Mouse (Mus musculus) E14TG2a.4 (cell line): ENCODE results near the gene Zranb1.

Experiments used
- CTCF ChIP-seq: conservative IDR thresholded peaks from 2 replicates; pipeline ENCODE4 v1.5.1; 2014; ENCODE audit warnings: low read length
- NANOG ChIP-seq: IDR thresholded peaks from 2 replicates; pipeline ENCODE4 v1.6.1; 2014; ENCODE audit warnings: borderline replicate concordance, low read length, mixed read lengths
- POU5F1 ChIP-seq: IDR thresholded peaks from 2 replicates; pipeline ENCODE4 v1.6.1; 2014; ENCODE audit warnings: low read length, borderline replicate concordance

DNA sequence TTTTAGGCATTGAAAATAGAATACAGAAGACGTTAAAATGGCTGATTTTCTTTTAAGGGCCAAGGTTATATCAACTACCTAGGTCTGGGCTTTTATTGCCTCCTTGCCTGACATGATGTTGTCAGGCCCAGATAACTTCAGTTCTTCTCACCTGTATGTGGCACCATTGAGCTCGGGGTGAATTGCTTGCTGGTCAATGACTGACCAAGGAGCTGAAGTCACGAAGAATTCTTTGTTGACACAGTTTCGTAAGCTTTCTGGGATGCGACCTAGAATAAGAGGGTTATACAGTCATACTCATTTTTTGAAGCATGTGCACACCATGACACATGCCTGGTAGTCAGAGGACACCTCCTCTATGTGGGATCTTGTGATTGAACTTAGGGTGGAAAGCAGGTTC lies 58.9 kb downstream of the Zranb1 start:
- TF ChIP-seq CTCF (no peak), NANOG (no peak), POU5F1 (no peak)
